Mouse (Mus musculus): Measurements from ENCODE around the gene Ddx56.
"Not testable (repeated sequence)": the region's sequence is repeated elsewhere in the genome, so short reads cannot be mapped to it uniquely, and the experiment has no call there.

Gene Ddx56

DNA sequence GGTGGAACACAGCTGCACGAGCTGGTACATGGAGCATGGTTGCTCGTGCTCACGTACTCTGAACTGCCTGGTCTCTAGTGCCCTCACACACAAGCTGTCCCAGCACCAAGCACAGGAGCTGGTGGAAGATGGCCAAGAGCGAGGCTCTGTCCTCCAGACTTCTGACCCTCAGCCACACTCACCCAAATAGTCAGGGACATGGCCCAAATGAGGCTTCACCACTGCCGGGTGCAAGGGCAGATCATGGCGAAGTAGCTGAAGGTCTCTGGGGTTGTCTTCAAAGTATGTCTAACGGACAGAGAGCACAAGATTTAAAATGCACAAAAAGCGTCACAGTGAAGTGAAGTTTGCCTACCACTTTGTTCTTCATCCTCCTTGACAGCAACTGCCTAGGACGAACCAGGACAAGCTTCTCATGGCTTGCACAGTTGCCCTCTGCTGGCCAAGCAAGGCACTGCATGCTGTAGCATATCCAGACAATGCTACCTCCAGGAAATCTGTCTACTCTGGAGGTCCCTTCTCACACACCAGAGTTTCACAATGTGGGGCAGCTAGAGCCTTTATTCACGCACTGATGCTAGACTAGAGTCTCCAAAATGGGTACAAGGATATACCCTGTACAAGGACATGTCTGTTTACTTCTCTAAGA is 6.0 kb downstream of the Ddx56 start:
- peak; percentile 38 to 58 for DNase-seq (ENCODE audit: low spot score in 2 of 2)

DNA sequence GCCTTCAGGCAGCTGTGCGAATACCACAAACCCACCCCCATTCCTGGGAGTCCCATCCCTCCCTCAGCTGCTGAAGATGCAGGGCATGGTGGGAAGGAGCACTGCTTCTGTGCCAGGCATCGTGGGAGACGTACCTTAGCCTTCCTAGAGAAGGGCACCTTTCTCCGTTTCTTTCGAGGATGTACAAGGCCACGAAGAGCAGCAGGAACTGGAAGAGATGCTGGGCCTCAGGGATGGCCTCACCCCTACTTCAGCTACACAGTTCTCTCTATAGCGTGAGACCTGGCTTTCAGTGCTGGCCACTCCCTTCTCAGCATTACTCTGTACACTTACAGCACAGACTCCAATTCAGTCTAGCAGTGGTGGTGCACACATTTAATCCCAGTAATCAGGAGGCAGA is 8.2 kb downstream of the Ddx56 start:
- DNase-seq (ENCODE audit: low spot score in 2 of 2), result no peak

DNA sequence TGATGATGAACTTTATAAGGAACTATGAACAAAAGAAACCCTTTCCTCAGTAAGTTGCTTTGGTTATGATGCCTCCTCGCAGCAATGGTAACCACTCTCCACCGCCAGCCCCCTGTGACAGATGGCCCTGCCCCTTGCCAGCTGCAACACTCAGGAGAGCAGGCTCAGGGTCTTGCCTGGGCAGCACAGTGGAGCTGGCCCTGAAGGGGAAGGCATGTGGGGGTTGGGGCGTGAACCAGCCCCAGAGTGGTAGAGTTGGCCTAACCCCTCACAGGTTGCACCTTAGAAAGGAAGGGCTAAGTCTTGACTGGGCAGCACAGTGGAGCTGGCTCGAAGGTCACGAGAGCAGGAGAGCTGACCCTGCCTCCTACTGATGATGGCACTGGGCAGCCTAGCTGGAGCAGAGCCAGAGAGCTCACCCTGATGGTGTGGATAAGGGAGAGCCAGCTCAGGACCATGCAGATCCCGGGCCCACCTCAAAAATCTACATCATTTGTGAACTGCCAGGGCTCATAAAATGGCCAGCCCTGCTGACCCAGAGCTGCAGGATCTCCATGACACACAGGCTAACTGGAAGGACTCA is 11.0 kb downstream of the Ddx56 start:
- no peak for DNase-seq (ENCODE audit: low spot score in 2 of 2)

DNA sequence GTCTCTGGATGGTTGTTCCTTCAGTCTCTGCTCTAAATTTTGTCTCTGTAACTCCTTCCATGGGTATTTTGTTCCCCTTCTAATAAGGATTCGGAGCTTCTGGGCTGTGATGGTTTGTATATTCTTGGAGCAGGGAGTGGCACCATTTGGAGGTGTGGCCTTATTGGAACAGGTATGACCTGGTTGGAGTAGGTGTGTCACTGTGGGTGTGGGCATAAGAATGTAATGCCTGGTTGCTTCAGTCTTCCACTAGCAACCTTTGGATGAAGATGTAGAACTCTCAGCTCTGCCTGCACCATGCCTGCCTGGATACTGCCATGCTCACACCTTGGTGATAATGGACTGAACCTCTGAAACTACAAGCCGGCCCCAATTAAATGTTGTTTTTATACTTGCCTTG is 13.0 kb downstream of the Ddx56 start:
- DNase-seq (ENCODE audit: low spot score in 2 of 2), result not testable (repeated sequence)

DNA sequence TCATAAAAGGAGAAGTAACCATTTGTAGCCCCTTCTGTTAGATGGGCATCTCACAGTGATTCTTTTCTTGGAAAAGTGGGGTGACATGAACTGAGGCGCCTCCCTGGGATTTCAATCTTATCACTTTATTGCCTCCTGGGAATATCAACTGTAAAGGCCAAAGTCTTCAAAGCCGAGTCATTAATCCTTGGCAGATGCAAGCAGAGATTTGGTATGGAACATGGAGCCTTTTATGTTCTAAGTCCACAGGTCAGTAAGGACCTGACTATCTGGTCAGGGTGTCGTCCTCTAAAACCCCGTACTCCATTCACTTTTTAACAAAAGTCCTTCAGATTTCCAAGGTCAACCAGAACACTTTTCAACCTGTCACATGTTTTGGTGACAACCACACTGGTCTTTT is 14.7 kb downstream of the Ddx56 start:
- no peak for DNase-seq (ENCODE audit: low spot score in 2 of 2)

DNA sequence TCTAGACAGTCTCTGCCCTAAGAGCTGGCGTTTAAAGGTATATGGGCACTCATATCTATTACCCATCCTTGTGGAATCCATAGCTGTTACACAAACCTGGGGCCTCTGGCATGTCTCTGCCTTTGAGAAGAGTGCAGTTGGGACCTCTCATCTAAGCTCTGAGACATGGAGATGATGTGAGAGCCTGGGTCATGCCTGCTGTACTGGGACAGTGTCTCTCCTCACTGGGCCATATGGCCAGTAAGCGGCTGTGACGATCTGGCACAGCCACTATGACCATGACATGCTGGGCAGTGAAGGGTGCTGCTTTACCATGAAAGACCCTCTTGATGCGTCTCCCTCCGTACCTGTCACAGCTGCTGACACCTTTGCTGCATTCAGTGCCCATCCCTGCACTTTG is 15.3 kb downstream of the Ddx56 start:
- no peak for DNase-seq (ENCODE audit: low spot score in 2 of 2)

DNA sequence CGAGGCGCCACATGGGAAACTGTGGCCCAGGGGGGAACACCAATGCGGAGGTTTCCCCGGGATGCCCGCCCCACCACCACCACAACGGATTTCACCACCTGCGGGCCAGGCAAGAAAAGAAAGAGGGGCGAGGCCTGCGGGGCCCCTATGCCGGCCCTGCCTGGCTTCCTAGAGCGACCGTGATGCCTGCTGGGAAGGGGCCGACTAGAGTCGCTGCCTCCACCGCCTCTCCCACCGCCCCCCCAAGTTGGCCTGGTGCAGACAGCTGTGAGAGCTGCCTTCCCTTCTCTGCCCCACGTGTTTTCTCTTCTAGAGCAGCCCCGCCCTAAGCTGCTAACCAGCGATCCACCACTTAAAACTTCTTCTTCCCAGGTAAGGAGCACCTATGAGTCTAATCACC is 22.9 kb downstream of the Ddx56 start:
- DNase-seq (ENCODE audit: low spot score in 2 of 2), result no peak

DNA sequence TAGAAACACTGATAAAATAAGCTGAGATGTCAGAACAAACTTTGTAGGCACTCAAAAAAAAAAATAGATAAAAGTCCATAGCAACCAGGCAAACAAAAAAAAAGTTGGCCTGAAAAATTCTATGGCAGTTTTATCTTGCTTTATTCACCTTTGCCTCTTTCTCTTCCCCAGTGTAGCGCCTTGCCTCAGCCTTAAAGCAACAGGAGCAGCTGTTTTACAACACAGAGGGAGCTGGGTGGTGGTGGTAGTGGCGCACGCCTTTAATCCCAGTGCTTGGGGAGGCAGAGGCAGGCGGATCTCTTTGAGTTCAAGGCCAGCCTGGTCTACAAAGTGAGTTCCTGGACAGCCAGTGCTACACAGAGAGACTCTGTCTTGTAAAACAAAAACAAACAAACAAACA is 34.5 kb downstream of the Ddx56 start:
- no peak for DNase-seq (ENCODE audit: low spot score in 2 of 2)

DNA sequence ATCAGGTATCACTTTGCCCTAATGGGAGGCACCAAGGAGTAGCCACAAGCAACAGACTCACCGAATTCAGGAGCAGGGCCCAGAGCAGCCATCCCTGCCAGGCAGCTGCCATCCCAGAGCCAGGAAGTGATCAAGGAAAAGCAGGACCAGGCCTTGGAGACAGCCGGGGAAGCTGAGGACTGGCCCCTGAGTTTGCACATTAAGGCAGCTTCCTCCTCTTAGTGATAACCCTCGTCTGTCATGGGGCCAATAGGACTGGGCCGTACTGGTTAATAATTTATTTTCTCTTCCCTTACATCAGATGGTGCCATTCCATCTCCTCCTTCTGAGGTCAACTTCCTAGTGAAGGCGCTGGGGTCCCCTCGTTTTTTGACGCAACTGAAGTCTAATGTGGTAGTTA is 37.6 kb downstream of the Ddx56 start, which contains the start of gene Npc1l1:
Gene Npc1l1 (minus strand): TSS at position 132 of the 400 bp plus-strand sequence.
- DNase-seq (ENCODE audit: low spot score in 2 of 2), result no peak

DNA sequence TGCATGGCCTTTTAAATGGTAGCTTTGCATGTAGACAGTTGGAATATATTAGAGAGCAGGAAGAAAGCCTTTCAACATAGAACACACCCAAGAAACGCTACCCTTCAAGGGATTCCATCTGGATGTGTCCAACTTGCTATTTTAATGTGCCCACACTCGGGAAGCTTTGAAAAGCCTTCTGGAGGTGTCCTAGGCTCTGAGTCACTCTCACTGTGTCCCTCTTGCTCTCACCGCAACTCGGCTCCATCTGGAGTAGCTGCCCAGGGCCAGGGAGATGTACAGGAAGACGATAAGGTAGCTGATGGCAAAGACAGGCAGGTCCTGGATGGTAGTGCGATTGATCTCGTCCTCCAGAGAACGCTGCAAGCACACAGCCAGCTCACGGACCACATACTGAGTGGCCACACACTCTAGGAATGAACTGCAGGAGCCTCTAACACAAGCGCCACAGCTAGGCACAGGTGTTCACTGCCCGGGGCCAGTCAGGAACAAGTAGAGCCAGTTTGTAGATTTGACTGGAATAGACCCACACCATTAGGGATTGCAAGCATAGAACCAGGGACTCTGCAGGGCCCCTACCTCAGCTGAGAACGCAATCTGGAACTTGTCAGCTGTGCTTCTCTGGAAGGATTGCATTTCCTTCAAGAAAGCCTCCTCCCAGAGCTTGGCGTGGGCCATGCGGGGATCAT is 42.9 kb downstream of the Ddx56 start:
- DNase-seq (ENCODE audit: low spot score in 2 of 2), result no peak

DNA sequence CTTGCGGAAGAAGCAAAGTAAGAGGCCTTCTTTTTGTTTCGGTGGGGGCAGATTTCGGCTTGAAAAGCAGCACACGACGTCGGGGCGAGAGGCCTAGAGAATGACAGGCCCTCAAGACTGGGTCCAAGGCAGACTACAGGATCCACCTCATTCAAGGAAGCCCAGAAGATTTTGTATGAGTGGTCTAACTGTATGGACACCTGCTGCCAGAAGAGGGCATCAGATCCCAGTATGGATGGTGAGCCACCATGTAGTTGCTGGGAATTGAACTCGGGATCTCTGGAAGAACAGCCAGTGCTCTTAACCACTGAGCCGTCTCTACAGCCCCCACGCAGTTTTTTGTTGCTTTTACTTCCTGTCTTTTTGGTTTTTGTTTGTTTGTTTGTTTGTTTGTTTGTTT is 45.4 kb downstream of the Ddx56 start:
- DNase-seq (ENCODE audit: low spot score in 2 of 2), result no peak

DNA sequence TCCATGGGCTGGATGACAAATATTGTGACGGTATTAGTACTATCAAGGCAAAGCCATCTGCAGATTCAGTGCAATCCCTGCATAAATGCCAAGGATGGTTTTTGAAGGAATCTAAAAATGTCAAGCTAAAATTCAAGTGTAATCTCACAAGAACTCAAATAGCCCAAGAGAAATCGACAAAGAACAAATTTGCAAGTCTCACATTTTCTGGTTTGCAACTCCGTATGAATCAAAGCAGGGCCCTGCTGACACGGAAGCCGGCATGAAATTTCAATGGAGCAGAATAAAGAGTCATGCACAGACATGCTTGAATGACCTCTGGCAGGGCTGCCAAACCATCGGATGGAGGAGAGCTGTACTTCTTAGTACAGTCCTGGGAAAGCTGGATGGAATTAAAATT is 47.6 kb downstream of the Ddx56 start:
- no peak for DNase-seq (ENCODE audit: low spot score in 2 of 2)

DNA sequence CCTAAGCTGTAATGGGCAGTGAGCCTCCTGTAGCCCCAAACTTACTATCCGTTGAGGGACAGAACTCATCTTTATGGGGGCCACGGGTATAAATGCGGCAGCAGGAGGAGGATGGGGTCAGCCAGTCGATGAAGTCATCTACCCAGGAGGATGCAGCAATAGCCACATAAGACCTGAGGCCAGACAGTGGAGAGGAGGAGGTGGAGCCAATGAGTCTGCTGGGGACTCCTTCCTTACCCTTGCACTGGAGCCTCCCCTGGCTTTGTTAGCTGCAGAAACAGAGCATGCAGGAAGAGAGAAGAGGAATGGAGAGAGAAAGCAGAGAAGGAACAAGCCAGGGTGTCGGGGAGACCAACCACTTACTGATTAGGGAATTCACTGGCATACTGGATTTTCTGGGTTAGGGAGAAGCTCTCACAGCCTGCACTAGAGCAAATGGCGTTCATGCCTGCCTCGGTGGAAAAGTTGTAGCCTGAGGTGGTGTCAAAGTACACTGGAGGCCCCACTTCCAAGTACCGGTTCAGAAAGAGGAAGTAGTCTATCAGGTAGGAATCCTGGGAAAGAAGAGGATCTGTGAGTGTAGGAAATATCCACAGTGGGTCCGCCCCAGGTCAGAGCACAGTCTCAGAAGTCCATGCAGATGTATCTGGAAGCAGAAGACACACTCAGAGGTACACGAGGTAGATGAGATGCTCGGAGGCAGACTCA is 49.2 kb downstream of the Ddx56 start:
- no peak for DNase-seq (ENCODE audit: low spot score in 2 of 2)

DNA sequence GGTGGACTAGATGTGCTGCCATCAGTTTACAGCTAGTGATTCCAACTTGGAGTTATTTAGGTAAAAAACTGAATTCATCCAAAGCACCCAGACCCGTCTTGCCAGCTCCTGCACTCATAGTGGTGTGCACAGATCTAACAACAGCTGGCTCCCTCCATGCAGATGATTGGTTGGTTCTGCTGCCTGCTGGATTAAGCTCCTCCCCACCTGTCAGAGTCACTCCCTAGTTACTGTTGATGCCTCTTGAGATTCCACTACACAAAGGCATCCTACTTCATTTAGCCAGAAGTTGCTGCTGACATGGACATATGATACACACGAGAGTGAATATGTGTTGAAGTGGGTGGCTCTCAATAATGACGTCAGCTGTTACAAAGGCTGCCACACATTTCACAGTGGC is 50.7 kb downstream of the Ddx56 start:
- DNase-seq (ENCODE audit: low spot score in 2 of 2), result no peak
